Mouse (Mus musculus) liver, postnatal 0 days (tissue): ENCODE results near the gene Wdr45.

Experiments
- CTCF ChIP-seq: sonication (generic); IDR thresholded peaks from 2 replicates; pipeline ENCODE4 v1.5.1; 2016; ENCODE audit warnings: antibody characterized with exemption, low read depth
- EP300 ChIP-seq: IDR thresholded peaks from 2 replicates; pipeline ENCODE4 v1.6.1; 2016; ENCODE audit warnings: antibody characterized with exemption, low read depth, mild to moderate bottlenecking

- TF ChIP-seq CTCF = no peak
- TF ChIP-seq EP300 = no peak
Observed at GRCm38 (mm10) chrX:7744940-7745339, 30.8 kb downstream of the Wdr45 start.
